Mouse (Mus musculus): ENCODE data around the gene Smok3c.
"Not testable (repeated sequence)": the region's sequence is repeated elsewhere in the genome, so short reads cannot be mapped to it uniquely, and the experiment has no call there.

The Smok3c gene

DNA sequence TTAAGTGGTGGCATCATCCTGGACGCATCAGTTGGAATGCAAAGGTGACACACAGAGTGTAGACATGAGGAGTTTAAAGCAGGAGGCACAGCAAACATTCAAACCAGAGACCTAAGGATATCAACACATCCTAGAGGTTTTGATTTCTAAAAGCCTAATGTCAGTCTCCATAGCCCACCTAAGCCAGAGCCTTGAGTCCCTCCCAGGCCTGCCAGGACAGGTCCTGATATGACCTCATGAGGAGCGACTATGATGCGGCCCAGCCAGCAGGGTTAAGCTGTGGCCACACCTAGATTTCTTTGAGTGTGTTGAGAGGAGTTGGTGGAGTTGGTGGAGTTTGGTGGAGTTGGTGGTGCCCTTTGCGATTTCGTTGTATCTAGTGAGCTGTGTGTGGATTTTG lies at the start of gene Smok3c:
Smok3c (plus strand) TSS at position 301 of the 400 bp plus-strand sequence.
- DNase-seq (ENCODE audit: low spot score), result not testable (repeated sequence)

DNA sequence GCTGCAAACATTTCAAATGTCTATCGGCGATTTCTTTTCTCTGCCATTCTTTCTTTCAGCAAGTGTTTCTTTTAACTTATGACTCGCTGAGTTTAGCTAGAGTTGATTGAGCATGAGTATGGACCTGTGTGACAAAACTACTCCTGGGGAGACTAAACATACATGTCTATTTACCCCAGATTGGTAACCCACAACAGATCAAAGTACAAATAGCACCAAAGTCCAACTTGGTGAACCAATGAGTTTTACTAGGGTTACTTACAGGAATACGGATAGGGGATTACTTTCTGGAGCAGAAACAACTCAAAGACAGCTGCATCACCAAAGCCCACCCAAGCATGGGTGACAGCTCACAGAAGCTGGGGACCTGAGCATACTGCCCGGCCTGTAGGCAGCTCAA lies 43.6 kb upstream of the Smok3c start:
- no peak for DNase-seq (ENCODE audit: low spot score)

DNA sequence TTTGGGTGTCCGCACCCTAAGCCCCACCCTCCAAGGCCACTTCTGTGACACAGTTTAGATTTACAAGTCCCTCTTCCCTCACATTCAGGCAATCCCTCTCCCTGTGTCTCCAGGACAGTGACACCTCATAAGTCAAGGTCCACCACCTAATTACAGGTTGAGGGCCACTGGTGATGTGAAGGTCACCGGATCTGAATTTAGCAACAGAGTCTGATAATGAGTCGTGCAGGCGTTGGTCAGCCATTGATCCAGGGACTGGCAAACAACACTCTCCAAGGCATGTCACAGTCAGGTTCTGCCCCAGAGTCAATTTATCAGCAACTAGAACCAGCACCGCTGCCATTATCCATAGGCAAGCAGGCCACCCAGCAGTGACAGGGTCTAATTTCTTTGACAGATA lies 40.6 kb upstream of the Smok3c start:
- DNase-seq (ENCODE audit: low spot score), result no peak

DNA sequence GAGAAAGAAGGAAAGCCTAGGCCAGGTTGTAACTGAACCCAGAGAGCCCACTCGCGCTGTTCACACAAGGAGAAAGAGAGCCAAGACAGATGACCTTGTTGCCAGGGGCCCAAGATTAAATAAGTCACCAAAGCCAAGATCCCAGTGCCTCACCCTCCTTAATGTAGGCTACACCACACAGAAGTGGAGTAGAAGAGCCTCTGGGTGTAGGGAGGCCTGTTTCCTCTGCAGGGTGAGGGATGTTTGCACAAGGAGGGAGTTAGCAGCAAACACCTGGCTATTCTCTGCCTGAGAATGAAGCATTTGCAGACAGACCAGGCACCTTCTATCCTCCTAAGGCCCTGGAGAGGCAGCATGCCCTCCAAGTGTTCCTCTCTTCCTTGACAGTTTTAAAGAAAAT lies 36.5 kb upstream of the Smok3c start:
- DNase-seq (ENCODE audit: low spot score), result no peak

DNA sequence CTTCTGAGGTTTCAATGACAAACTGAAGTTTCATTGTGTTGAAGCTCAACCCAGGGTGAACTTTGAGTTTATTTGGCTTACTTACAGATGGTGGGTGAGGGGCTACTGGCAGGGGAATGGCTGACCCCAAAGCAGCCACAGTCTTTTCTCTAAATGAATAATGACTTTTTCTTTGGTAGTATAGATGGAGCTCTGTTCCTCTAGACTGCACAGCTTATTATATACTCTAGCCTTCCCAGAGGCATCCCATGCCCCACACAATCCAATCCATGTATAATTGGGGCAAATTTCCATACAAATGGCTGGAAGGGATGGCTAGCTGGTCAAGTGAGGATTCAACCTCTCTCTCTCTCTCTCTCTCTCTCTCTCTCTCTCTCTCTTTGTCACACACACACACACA lies 36.0 kb upstream of the Smok3c start:
- no peak for DNase-seq (ENCODE audit: low spot score)

DNA sequence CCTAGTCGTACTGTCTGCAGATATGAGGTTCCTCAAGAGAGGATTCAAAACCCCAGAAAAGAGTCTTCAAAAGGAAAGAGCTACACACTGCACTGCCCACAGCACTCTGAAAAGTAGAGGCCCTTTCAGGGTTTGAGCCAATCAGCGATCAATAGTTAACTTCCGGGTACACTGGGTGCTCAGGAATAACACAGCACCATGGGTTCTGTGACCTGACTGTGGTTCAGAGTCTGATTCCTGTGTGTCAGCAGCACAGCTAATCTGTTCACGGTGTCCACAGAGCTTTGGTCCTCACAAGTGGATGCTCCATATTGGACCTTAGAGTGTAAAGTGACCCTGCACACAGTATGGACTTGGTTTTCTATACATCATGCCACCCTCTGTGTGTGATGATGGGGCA lies 33.4 kb upstream of the Smok3c start:
- DNase-seq (ENCODE audit: low spot score), result not testable (repeated sequence)

DNA sequence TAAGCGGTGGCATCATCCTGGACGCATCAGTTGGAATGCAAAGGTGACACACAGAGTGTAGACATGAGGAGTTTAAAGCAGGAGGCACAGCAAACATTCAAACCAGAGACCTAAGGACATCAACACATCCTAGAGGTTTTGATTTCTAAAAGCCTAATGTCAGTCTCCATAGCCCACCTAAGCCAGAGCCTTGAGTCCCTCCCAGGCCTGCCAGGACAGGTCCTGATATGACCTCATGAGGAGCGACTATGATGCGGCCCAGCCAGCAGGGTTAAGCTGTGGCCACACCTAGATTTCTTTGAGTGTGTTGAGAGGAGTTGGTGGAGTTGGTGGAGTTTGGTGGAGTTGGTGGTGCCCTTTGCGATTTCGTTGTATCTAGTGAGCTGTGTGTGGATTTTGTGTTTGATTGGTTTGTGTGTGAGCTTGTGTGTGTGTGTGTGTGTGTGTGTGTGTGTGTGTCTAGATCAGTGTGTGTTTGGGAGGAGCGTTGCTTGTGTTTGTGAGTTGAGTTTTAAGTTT lies 32.0 kb upstream of the Smok3c start, which contains the start of the genes Smok3a and Smok3b:
Smok3a (plus strand) TSS at position 301 of the 519 bp plus-strand sequence.
Smok3b (plus strand) TSS at position 469 of the 519 bp plus-strand sequence.
- DNase-seq (ENCODE audit: low spot score), result not testable (repeated sequence)

DNA sequence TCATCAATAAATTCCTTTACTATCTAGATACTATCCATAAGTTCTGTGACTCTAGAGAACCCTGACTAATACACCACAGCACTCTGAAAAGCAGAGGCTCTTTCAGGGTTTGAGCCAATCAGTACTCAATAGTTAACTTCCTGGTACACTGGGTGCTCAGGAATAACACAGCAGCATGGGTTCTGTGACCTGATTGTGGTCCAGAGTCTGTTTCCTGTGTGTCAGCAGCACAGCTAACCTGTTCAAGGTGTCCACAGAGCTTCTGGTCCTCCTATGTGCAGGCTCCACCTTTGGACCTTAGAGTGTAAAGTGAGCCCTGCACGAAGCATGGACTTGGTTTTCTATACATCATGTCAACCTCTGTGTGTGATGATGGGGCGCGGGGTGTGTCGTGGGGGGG lies 20.8 kb downstream of the Smok3c start:
- DNase-seq (ENCODE audit: low spot score), result no peak

DNA sequence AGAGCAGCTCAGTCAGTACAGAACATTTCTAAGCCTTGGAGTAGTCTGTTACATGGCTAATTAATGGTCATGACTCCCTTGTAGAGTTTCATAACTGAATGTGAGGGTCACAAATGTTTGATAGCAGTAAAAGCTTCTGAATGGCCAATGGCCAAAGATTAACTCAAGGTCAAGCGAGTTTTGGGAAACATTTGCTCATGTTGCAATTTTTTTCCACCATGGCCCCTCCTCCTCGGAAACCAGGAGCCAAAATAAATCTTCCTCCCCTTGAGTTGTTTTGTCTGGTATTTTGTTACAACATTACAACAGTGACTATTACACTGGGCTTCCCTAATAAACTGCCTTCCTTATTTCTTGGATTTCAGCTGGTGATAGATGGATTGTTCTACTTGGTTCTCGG lies 22.7 kb downstream of the Smok3c start:
- no peak for DNase-seq (ENCODE audit: low spot score)

DNA sequence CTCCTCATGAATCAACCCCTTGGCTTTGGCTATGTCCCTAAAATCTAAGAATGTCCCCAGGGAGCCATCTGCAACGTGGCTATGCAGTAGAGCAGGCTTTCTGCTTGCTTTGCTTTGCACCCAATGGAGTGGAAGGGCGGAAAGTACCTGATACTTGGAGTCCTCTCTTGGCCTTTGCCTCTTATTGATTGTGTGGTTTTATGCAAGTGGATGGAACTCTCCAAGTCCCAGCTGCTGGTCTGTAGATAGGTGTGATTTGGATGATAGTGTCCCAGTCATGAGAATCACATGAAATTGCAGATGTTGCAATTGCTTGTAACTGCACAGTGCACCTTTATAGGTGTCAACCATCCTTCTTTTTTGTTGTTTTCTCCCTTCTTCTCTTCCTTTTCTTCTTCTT lies 23.2 kb downstream of the Smok3c start:
- DNase-seq (ENCODE audit: low spot score), result no peak

DNA sequence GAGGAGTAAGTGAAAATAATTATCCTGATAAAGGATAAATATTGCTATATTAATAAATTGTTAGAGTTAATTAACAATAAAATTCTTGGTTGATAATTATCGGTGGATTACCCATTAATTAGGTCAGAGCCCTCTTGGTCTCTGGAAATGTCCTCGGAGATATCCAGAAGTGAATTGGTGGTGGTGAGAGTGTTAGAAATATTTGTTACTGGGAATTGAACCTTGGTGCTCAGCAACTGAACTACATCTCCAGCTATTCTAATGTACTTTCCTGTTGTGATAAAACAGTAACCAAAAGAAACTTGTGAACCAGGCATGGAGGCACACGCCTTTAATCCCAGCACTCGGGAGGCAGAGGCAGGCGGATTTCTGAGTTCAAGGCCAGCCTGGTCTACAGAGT lies 27.5 kb downstream of the Smok3c start:
- no peak for DNase-seq (ENCODE audit: low spot score)

DNA sequence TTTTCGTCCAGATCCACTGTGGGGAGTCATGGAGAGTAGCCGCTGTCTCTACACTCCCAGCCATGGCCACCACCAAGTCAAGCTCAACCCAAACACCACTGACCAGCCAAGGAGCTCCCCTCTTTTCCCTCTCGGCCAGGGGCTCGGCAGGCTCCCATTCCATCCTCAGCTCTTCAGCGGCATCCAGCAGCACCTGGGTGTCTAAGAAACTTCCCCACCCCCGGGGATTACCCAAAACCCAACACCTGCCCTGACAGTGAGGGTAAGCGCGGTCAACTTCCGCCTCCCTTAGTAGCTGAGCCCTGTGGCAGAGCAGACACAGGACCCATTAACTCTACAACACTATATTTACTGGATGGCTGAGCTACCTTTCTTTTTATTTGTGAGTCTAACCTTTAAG lies 28.5 kb downstream of the Smok3c start:
- DNase-seq (ENCODE audit: low spot score), result no peak

DNA sequence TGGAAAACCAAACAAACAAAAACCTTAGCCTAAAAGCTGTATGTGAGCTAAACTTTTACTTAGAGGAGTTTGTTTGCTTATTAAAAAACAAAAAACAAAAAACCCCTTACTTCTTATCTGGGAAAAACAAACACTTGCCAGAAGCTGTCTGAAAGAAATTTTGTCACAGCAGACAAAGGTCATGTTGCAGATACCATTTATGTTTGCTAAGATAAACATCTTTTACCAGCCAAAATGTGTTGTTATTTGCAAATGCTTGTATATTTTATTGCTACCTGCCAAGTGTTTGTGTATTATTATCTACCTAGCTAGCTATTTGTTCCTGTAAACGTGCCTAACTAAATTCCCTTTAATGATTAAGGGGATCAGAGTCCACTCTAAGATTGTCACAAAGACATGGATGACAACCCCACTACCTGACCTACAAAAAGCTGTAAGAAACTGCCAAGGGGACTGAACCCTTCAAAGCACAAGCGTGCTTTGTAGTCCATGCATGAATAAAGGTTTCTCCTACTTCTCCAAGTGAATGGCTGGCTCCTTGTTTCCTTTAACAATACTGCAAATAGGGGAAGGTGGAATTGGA lies 30.4 kb downstream of the Smok3c start:
- DNase-seq (ENCODE audit: low spot score), result no peak

DNA sequence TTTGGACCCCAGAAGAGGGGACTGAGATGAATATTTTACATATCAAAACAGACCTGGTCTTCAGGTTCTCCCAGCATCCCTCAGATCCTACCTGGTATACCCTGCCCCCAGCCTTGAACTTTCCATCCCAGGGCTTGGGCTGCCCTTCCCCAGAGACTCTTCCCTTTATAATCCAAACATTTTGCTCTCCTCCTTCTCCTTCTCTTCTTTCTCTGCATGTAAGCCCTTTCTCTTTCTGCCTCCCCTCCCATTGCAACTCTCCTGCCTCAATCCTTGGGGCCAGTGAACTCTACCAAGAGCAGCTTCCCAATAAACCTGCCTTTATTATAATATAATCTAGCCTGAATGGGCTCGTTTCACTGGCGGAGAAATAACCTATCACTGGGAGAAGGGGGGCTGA lies 30.9 kb downstream of the Smok3c start:
- DNase-seq (ENCODE audit: low spot score), result no peak

DNA sequence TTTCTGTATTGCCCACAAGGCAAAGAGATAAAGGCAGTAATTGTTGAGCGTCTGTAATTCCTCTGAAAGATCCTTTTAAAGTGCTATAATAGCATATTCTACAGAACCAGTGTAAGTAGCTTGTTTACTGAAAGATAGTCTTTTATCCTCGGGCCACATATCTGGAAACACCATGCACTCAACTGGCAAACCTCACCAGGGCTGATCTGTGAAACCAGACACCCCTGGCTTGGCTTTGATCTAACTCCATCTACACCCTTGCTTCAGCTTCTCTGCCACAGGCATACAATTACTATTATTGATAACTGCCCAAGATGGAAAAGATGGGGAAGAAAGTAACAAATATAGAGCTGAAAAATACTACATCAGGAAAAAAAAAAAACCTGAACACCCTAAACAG lies 31.5 kb downstream of the Smok3c start:
- peak; percentile 17 for DNase-seq (ENCODE audit: low spot score)

DNA sequence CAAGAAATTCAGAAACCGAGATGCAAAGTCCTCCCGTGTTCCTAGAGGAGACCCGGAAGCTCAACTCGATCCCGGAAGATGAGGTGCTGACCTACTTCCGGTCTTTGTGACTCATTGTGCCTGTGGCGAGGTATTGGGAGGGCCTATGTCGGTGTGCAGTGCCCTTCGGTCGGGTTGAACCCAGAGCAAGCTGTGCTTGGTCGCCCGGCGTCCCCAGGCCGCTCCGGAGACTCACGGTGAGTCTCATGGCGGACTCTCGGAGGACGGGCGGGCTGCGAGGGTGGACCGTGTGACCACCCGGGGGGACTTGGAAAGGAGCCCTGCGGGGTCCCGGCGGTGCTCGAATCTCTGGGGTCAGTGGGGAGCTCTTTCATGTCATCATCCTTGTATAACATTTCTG lies 32.0 kb downstream of the Smok3c start, which contains the start of gene Zkscan1:
Zkscan1 (plus strand) TSS at position 89 of the 400 bp plus-strand sequence.
- DNase-seq (ENCODE audit: low spot score), result peak; percentile 95

DNA sequence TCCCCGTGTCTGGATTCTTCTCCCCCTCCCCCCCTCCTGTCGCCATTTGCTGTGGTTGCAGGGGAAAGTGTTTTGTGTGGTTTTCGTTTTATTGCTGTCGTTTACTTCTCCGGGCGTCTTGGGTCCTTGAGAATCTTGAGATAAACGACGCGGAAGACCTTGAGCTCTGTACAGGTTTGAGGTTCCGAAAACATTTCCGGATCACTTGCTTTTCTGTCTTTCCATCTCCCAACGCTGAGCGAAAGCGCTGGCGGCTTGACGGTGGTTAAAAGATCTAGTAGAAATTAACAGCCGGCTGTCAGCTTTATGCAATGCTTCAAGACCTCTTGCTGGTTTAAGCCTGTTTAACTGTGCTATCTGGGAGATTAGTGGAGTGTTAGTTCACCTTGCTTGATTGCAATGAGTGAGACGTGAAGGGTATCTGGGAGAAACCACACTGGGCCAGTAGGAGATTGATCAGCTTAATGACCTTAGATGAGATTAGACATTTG lies 32.5 kb downstream of the Smok3c start:
- peak; percentile 47 for DNase-seq (ENCODE audit: low spot score)

DNA sequence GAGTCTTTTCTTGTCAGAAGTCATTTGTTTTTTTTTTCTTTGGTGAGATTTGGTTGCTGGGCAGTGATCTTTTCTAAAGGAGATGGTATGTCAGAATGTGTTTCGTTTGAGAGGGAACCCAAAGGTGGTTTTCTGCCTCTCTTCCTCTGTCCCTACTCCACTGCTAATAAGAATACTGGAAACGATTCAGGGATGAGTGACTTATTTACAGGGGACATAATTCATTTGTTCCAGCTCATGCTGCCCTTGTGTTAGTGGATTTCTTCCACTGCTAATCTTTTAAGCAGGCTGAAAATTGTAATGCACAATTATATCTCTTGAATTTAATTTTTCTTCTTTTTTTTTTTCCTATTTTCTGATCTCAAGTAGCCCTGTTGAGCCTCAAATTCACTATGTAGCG lies 33.8 kb downstream of the Smok3c start:
- DNase-seq (ENCODE audit: low spot score), result no peak

DNA sequence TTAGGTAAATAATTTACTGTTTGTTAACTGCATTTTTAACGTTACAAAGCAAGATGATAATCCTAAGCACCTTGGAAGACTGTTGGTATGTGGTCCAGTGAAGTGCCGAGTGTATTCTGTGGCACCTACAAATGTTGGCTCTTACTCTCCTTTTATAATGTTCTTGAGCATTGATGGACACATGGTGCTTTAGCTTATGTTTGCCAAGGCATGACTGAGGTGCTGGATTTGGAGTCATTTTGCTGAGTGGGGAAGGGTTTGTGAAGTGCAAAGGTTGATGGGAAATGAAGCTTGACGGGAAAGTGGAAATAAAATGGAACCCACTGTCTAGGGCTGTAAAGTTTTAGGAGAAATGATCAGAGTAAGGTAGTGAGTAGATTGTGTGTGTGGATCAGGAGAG lies 35.4 kb downstream of the Smok3c start:
- no peak for DNase-seq (ENCODE audit: low spot score)

DNA sequence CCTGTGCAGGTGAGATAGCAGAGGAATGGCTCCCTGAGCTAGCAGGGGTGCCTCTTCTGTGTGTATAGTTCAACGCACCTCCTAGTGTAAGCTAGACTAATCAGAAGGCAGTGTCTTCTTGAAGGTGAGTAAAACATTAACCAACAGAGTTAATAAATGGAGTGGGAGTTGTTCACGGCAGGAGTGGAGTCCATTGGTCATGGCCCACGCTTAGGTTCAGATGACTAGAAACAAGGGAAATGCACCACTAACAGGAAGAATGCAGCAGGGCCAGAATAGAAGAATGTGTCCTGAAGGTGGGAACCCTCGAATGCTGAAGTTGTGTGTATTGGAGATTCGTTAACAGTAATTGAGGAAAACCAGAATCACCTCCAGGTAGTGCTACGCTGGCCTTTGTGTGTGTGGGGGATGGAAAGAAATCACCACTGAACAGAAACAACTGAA lies 36.1 kb downstream of the Smok3c start:
- no peak for DNase-seq (ENCODE audit: low spot score)

DNA sequence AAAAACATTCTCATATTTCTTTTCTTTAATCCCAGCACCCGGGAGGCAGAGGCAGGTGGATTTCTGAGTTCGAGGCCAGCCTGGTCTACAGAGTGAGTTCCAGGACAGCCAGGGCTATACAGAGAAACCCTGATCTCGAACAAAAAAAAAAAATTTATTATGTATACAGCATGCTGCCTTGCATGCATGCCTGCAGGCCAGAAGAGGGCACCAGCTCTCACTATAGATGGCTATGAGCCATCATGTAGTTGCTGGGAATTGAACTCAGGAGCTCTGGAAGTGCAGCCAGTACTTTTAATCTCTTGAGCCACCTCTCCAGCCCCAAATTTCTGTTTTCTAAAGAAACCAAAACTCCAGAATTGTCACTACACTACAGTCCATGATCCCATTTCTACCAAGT lies 37.3 kb downstream of the Smok3c start:
- peak; percentile 21 for DNase-seq (ENCODE audit: low spot score)

DNA sequence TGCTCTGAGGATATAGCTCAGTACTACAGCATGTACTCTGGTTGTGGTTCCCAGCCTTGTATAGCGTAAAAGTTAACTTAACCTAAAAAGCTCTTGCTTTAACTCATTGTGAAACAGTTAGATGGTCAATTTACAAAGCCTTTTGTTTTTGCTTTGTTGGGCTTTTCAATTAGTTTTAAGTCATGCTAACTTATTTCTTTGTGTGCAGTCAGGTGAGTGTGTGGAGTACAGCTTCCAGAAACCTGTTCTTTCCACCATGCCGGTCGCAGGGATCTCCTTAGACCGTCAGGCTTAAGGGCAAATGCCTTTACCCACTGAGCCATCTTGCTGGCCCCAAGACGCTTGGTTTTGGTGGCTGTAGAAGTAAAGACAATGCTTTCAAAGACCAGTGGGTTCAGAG lies 37.7 kb downstream of the Smok3c start:
- DNase-seq (ENCODE audit: low spot score), result no peak

DNA sequence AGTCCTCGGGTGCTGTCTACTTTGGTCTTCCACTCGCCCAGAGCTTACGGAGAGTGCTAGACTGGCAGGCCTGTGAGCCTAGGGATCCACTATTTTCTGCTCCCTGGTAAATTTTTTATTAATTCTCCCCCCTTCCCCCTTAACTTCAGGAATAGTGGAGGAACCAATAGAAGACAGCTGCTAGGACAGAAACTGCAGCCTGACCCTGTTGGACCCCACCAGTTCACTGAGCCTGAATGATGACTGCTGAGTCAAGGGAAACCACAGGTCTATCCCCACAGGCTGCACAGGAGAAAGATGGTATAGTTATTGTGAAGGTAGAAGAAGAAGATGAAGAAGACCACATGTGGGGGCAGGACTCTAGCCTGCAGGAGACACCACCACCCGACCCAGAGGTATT lies 39.8 kb downstream of the Smok3c start:
- DNase-seq (ENCODE audit: low spot score), result no peak

DNA sequence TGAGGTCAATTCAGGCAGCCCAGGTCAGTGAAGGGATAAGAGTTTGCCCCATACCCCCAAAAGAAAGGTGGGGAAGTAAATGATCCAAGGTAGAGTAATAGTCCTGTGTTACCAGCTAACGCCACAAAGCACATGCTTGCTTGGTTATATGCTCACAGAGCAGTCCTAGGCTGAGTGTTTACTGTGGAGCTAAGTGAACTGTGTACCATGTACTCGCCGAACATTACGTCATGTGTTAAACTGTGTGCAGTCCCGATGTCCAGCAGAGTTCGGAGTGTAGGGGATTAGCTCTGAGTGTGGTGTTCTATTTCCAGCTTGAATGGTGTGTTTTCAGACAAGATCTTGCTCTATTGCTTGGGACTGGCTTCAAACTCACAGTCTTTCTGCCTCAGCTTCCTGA lies 41.5 kb downstream of the Smok3c start:
- DNase-seq (ENCODE audit: low spot score), result no peak
